ENCODE assay signal across 22 mouse cellular contexts in the genomic region with DNA sequence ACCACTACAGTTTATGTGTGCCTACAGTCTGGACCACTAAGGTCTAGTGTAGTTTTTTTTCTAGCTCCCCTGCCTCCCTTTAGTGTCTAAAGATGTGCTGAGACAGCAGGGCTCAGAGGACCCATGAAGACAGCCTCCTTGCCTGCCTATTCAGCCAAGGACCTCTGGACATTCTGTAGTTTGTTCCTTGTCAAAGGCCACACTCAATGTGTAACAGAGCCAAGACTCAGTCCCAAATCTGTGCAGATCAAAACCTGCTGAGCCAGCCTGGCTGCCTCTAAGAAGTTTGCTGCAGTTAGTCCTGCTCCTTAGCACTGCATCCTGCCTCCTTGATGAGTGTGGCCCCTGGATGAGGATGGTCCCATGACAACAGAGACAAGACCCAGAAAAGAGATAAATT.
DNase-seq lines count a peak whose midpoint lies in the region; ATAC-seq lines count a peak whose summit lies in the region.
"Had no signal": no experiment of that assay in that cellular context is flagged by ENCODE, and none has a peak within 500 bp of the region (broad histone marks: within the 10 kb centered on the region; RNA-seq: fewer than 3 reads in every experiment).

No protein-coding gene starts in this region.

- H3K27me3 ChIP-seq in kidney, embryonic 14.5 days (ENCODE audit: control insufficient read depth, insufficient read depth, low read length): 0 out of 2 replicates have a peak, but pooled peaks cover 7% of the 10 kb centered on the region
- H3K27me3 ChIP-seq: embryonic facial prominence, embryonic 13.5 days; embryonic facial prominence, embryonic 15.5 days; forebrain, embryonic 12.5 days had no signal

- no peak for ATAC-seq in kidney, embryonic 14.5 days (ENCODE audit: low FRiP score, low TSS enrichment)
- ATAC-seq: forebrain, embryonic 14.5 days had no signal

- H3K9ac ChIP-seq in kidney, embryonic 14.5 days (ENCODE audit: low read depth, low read length): no peak overlapping the region
- H3K9ac ChIP-seq: embryonic facial prominence, embryonic 13.5 days; embryonic facial prominence, embryonic 15.5 days; forebrain, embryonic 12.5 days had no signal

- peaks cover 9% of the 10 kb centered on the region for H3K36me3 ChIP-seq in kidney, embryonic 14.5 days (ENCODE audit: control insufficient read depth, insufficient read depth, low read length)

- no peak overlapping the region for H3K27ac ChIP-seq in kidney, embryonic 14.5 days (ENCODE audit: low read depth, low read length)
- H3K27ac ChIP-seq: embryonic facial prominence, embryonic 13.5 days; embryonic facial prominence, embryonic 15.5 days; forebrain, embryonic 10.5 days; forebrain, embryonic 12.5 days had no signal

- peaks cover 10% of the 10 kb centered on the region for H3K4me1 ChIP-seq in kidney, embryonic 14.5 days (ENCODE audit: control insufficient read depth, insufficient read depth, low read length)
- H3K4me1 ChIP-seq: embryonic facial prominence, embryonic 13.5 days; embryonic facial prominence, embryonic 15.5 days had no signal

- H3K4me3 ChIP-seq in kidney, embryonic 14.5 days (ENCODE audit: low read length): no peak overlapping the region
- H3K4me3 ChIP-seq: embryonic facial prominence, embryonic 13.5 days; embryonic facial prominence, embryonic 15.5 days; erythroblast, embryonic 14.5 days; forebrain, embryonic 10.5 days; forebrain, embryonic 12.5 days had no signal

- H3K4me2 ChIP-seq in kidney, embryonic 14.5 days (replicated peaks; ENCODE audit: low read depth, low read length): no peak overlapping the region
- H3K4me2 ChIP-seq: embryonic facial prominence, embryonic 13.5 days; embryonic facial prominence, embryonic 15.5 days; forebrain, embryonic 12.5 days had no signal

- no peaks in the 10 kb centered on the region for H3K9me3 ChIP-seq in kidney, embryonic 14.5 days (ENCODE audit: control insufficient read depth, low read length)
- H3K9me3 ChIP-seq: embryonic facial prominence, embryonic 13.5 days; embryonic facial prominence, embryonic 15.5 days; forebrain, embryonic 10.5 days; forebrain, embryonic 12.5 days had no signal

- peak; percentile 26 for DNase-seq in kidney, adult 11 months
- DNase-seq in kidney, adult 18-20 months: no peak
- DNase-seq in kidney, adult 8-10 months: peak; percentile 35 to 40
- no peak for DNase-seq in kidney, postnatal 10 days
- DNase-seq in kidney, postnatal 14 days: peak; percentile 23
- DNase-seq: adrenal gland, adult 2 months; adrenal gland, postnatal 10 days; adrenal gland, postnatal 25 days; cerebellum, adult 11 months; cerebellum, adult 18-20 months; cerebellum, adult 8-10 months; cerebellum, adult 9-11 months; cerebellum, postnatal 14 days; cerebellum, postnatal 36 days; embryo, embryonic 11 days had no signal

Comparison
In these comparisons a context has a peak if more than half of its experiments do, and no peak if none do; other contexts are left out.
1. DNase-seq: peak in kidney, adult 11 months (single experiment), kidney, adult 8-10 months (2 of 2) and kidney, postnatal 14 days (single experiment); none in kidney, adult 18-20 months (single experiment) and kidney, postnatal 10 days (single experiment).